ENCODE assay signal across 12 mouse cellular contexts in genomic region chr4:135518135-135518534, GRCm38 (mm10). TPM values are rescaled to one million over a fixed set of nuclear protein-coding genes. Genes with fewer than 3 reads are reported as not detected.
"Had no signal": no experiment of that assay in that cellular context is flagged by ENCODE, and none has a peak within 500 bp of the region (broad histone marks: within the 10 kb centered on the region; RNA-seq: fewer than 3 reads in every experiment).

No protein-coding gene starts in this region.

- H3K4me1 ChIP-seq: liver, embryonic 13.5 days; midbrain, embryonic 12.5 days had no signal

- H3K4me3 ChIP-seq: limb, embryonic 13.5 days; liver, embryonic 13.5 days; midbrain, embryonic 12.5 days had no signal

- H3K9ac ChIP-seq: limb, embryonic 13.5 days; liver, embryonic 13.5 days; midbrain, embryonic 12.5 days had no signal

- H3K36me3 ChIP-seq: limb, embryonic 13.5 days; liver, embryonic 13.5 days; midbrain, embryonic 12.5 days had no signal

- H3K9me3 ChIP-seq: limb, embryonic 13.5 days; liver, embryonic 13.5 days; midbrain, embryonic 12.5 days had no signal

- DNase-seq: kidney, adult 11 months; kidney, adult 9 months; kidney, postnatal 36 days; left cerebral cortex, postnatal 4 days; liver, embryonic 13.5 days; lung, adult 18-20 months; right cerebral cortex, postnatal 14 days; thymus, postnatal 36 days had no signal

- H3K4me2 ChIP-seq: limb, embryonic 13.5 days; liver, embryonic 13.5 days; midbrain, embryonic 12.5 days had no signal

- H3K27ac ChIP-seq: kidney, postnatal 0 days; limb, embryonic 13.5 days; liver, embryonic 13.5 days; midbrain, embryonic 12.5 days had no signal

- H3K27me3 ChIP-seq: limb, embryonic 13.5 days had no signal

RNA-seq across cellular contexts. Expression of gene Stpg1, which starts 23.5 kb away (rescaled TPM):
- total RNA-seq: megakaryocyte-erythroid progenitor cell, adult 5-6 weeks had no signal
- polyA plus RNA-seq: limb, embryonic 13.5 days; liver, embryonic 13.5 days had no signal

RNA-seq across cellular contexts. Expression of gene Grhl3, which starts 55.3 kb away (rescaled TPM):
- total RNA-seq: megakaryocyte-erythroid progenitor cell, adult 5-6 weeks had no signal
